Mouse (Mus musculus): ENCODE measurements around the gene Babam1. TPM values are rescaled to one million over a fixed set of nuclear protein-coding genes. Genes with fewer than 3 reads are reported as not detected.

Gene Babam1
- polyA plus RNA-seq (2017; shearing (Covaris generic)): 116 TPM

DNA sequence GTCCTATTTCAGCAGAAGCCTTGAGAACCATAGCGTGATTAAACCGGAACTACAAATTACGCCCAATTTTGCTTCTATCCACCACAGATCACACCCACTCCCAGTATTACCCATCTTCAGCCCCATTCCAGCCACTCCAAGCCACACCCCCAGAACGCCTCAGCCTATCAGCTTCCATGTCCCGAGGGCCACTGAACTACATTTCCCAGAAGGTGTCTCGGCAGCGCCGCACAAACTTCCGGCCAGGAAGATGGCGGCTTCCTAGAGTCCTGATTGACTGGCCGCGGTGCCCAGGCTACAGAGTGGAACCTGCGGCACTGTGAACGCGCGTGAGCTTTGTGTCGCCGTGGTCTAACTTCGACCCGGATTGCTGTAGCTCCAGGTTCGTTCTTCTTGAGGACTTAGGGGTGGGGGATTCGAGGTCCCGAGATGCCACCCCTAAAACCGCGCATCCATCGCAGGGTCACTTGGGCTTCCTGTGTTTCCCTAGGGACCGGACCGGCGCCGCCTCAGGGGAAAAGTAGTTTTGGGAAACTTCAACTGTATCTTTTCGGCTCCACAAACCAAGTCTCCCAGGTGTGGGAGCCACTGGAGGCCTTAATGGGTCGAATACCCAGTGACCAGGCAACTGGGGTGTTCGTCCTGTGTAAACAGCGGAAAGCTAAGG is at the start of gene Babam1:
Gene Babam1 (plus strand): TSS at position 223 of the 667 bp plus-strand sequence.

GRCm38 (mm10) chr8:71366771-71367528 is 29.7 kb upstream of the Babam1 start, which contains the start of gene Use1:
Gene Use1 (plus strand): TSS chr8:71366848.

GRCm38 (mm10) chr8:71371236-71371848 is 25.3 kb upstream of the Babam1 start, which contains the start of gene Ocel1:
Gene Ocel1 (plus strand): TSS chr8:71371298.

DNA sequence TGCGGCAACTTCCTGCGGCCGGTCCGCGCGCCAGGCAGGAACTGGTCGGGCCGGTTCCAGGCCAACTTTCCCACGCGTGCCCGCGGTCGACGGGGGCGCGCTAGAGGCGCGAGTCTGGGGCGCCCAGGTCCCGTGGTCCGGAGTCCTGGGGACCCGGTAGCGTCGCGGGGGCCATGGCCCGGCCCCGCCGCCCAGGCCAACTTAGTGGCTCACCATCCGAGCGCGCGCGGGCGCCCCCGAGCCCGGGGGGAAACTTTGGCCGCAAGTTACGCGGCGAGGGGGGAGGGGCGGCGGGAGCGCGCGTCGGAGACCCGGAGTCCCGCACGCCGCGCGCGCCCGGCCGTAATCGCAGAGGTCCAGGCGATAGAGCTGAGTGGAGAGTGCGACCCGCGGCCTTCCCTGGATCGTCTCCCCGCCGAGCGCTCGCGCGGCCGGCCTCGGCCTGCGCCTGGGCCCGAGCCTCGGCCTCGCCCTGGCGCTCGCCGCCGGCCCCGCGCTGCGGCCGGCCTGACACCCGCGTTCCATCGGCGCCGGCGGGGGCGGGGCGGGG is 15.2 kb upstream of the Babam1 start, which contains the start of gene Nr2f6:
Gene Nr2f6 (minus strand): TSS at position 540 of the 550 bp plus-strand sequence.

DNA sequence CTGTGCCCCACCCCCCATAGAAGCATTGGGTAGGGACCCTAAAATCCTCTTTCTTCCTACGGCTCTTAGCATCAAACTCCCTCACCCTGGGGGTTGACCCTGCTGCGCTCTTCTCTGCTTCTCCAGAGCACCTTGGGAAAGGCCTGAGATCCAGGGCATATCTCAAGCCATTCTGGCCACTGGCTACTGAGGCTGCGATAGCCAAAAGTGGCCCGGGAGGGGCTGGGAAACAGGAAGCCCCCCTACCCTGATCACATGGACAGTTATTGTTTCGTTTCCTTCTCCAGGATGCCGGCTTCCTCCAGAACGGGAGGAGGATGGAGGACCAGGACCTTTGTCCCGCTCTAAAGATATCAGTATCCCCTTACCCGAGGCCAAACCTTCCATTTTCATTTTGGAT is 1.0 kb upstream of the Babam1 start, which contains the start of gene Ushbp1:
Gene Ushbp1 (minus strand): TSS at position 174 of the 400 bp plus-strand sequence.

DNA sequence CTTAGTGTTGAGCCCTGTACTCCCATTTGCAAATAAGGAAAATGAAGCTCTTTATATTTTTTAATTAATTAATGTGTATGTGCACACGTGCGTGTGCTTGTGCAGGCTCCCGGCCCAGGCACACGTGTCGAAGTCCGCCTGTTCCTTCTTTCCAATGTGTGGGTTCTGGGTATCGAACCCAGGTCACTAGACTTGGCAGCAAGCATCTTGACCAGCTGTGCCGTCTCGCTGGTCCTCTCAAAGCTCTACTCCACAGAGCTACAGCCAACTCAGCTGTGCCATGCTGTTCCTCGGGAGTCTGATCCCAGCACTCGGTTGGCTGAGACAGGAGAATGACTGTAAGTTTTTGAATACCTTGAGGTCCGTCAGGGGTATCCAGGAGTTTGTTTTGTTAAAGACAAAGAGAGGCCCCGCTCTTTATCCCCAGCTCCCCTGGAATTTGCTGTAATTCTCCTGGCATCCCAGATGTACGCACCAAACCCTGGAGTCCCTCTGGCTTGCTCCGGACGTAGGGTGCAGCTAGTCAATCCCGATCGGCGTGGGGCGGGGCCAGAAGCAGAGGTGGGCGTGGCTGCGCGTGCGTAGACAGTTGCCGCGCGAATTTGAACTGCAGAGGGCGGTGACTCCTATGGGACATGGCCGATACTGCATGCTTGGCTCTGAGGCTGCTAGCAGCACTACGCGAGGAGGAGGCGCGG is 8.9 kb downstream of the Babam1 start, which contains the start of gene Ankle1:
Gene Ankle1 (plus strand): TSS at position 610 of the 698 bp plus-strand sequence.

Other genes with a start within 250 kb of the Babam1 start
- gene Myo9b, start 124.1 kb upstream of the Babam1 start, polyA plus RNA-seq (2017; shearing (Covaris generic)): 63.8 TPM
- gene Haus8, start 123.9 kb upstream of the Babam1 start, polyA plus RNA-seq (2017; shearing (Covaris generic)): 36.5 TPM
- 143 TPM for gene Use1, start 30.0 kb upstream of the Babam1 start, polyA plus RNA-seq (2017; shearing (Covaris generic))
- 19.0 TPM for gene Ocel1, start 25.6 kb upstream of the Babam1 start, polyA plus RNA-seq (2017; shearing (Covaris generic))
- gene Nr2f6, start 14.9 kb upstream of the Babam1 start, polyA plus RNA-seq (2017; shearing (Covaris generic)): 8.1 TPM
- 0.26 TPM for gene Ushbp1, start 1.1 kb upstream of the Babam1 start, polyA plus RNA-seq (2017; shearing (Covaris generic))
- 1.4 TPM for gene Ankle1, start 9.1 kb downstream of the Babam1 start, polyA plus RNA-seq (2017; shearing (Covaris generic))
- gene Abhd8, start 66.8 kb downstream of the Babam1 start, polyA plus RNA-seq (2017; shearing (Covaris generic)): 156 TPM
- 72.6 TPM for gene Mrpl34, start 68.1 kb downstream of the Babam1 start, polyA plus RNA-seq (2017; shearing (Covaris generic))
- gene Dda1, start 72.3 kb downstream of the Babam1 start, polyA plus RNA-seq (2017; shearing (Covaris generic)): 106 TPM
- 16.2 TPM for gene Ano8, start 89.1 kb downstream of the Babam1 start, polyA plus RNA-seq (2017; shearing (Covaris generic))
- 10.7 TPM for gene Gtpbp3, start 91.2 kb downstream of the Babam1 start, polyA plus RNA-seq (2017; shearing (Covaris generic))
- gene Plvap, start 114.9 kb downstream of the Babam1 start, polyA plus RNA-seq (2017; shearing (Covaris generic)): 0.55 TPM
- gene Ccdc194, start 128.8 kb downstream of the Babam1 start, polyA plus RNA-seq (2017; shearing (Covaris generic)): 0.19 TPM
- 116 TPM for gene Bst2, start 140.6 kb downstream of the Babam1 start, polyA plus RNA-seq (2017; shearing (Covaris generic))
- 96.2 TPM for gene Mvb12a, start 146.1 kb downstream of the Babam1 start, polyA plus RNA-seq (2017; shearing (Covaris generic))
- gene Tmem221, start 162.0 kb downstream of the Babam1 start, polyA plus RNA-seq (2017; shearing (Covaris generic)): 2.2 TPM
- gene Nxnl1, start 169.7 kb downstream of the Babam1 start, polyA plus RNA-seq (2017; shearing (Covaris generic)): 0.25 TPM
- gene Slc27a1, start 172.0 kb downstream of the Babam1 start, polyA plus RNA-seq (2017; shearing (Covaris generic)): 15.6 TPM
- 115 TPM for gene Pgls, start 195.3 kb downstream of the Babam1 start, polyA plus RNA-seq (2017; shearing (Covaris generic))
- 13.0 TPM for gene Fam129c, start 200.8 kb downstream of the Babam1 start, polyA plus RNA-seq (2017; shearing (Covaris generic))
- 51.1 TPM for gene Colgalt1, start 214.1 kb downstream of the Babam1 start, polyA plus RNA-seq (2017; shearing (Covaris generic))

Data from CD4-positive, CD25-positive, alpha-beta regulatory T cell (primary cell).